19 mouse cellular contexts compared by ENCODE assay signal in the genomic region with DNA sequence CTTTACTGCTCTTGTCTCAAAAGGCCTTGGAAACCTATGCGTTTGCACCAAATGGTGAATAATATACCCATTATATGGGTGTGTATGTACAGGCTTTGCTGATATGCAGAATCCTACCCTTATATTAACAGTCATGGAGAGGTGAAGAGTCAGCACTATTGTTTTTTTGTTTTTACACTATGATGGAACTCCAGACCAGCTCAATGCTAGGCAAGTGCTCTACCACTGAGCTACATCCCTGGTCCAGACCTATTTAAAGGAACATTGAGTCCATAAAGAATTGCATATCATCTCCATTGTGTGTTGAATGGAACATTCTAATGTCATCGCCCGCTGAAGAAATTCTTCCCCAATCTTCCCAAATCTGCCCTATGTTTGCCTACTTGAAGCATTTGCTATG. TPM values are rescaled to one million over a fixed set of nuclear protein-coding genes. Genes with fewer than 3 reads are reported as not detected.
DNase-seq lines count a peak whose midpoint lies in the region; ATAC-seq and TF ChIP-seq lines count a peak whose summit lies in the region.
"Had no signal": no experiment of that assay in that cellular context is flagged by ENCODE, and none has a peak within 500 bp of the region (broad histone marks: within the 10 kb centered on the region; RNA-seq: fewer than 3 reads in every experiment).

No protein-coding gene starts in this region.

- TF ChIP-seq POLR2A in brain, embryonic 14.5 days (IDR thresholded peaks at IDR 0.05; ENCODE audit: borderline replicate concordance, extremely low read depth, insufficient read depth, insufficient read length, poor library complexity, severe bottlenecking) = no peak

- WGBS in forebrain, embryonic 14.5 days = 5% methylated on average over 3 of the region's 3 CpGs
- 18% methylated on average over 3 of the region's 3 CpGs for WGBS in hindbrain, embryonic 15.5 days
- 29% methylated on average over 3 of the region's 3 CpGs for WGBS in midbrain, embryonic 16.5 days

- peak; percentile 55 for DNase-seq in brain, embryonic 14.5 days (ENCODE audit: low read depth)
- peak; percentile 41 for DNase-seq in forebrain, embryonic 14.5 days (ENCODE audit: low spot score)
- DNase-seq in adrenal gland, adult (ENCODE audit: inconsistent age in 2 of 2, low spot score in 1 of 2) = no peak
- DNase-seq in T-cell, adult 2 months (ENCODE audit: low spot score) = no peak
- DNase-seq in adrenal gland, adult 2 months = no peak
- no peak for DNase-seq in heart, postnatal 36 days
- DNase-seq: adrenal gland, postnatal 10 days; B cell, adult 2 months; heart, postnatal 14 days; kidney, postnatal 14 days; layer of hippocampus, postnatal 36 days; lung, postnatal 10 days; right cerebral cortex, adult 18-20 months had no signal

- TF ChIP-seq CTCF in brain, embryonic 14.5 days (IDR thresholded peaks at IDR 0.05; ENCODE audit: borderline replicate concordance, extremely low read depth, insufficient read depth, insufficient read length) = no peak

- H3K4me3 ChIP-seq in forebrain, embryonic 14.5 days (ENCODE audit: low read depth, low read length) = peak overlapping the region; percentile 99
- H3K4me3 ChIP-seq in hindbrain, embryonic 15.5 days = no peak overlapping the region; the same call in 1 of the 2 replicates
- H3K4me3 ChIP-seq in midbrain, embryonic 16.5 days (ENCODE audit: low read depth, low read length) = no peak overlapping the region
- H3K4me3 ChIP-seq: megakaryocyte, embryonic 14.5 days had no signal

- no peaks in the 10 kb centered on the region for H3K9me3 ChIP-seq in forebrain, embryonic 14.5 days (replicated peaks; ENCODE audit: control insufficient read depth, low read length)
- H3K9me3 ChIP-seq in hindbrain, embryonic 15.5 days = no peaks in the 10 kb centered on the region
- no peaks in the 10 kb centered on the region for H3K9me3 ChIP-seq in midbrain, embryonic 16.5 days (replicated peaks; ENCODE audit: control insufficient read depth, low read length, poor library complexity, severe bottlenecking)
- H3K9me3 ChIP-seq: embryonic facial prominence, embryonic 10.5 days had no signal

- peak overlapping the region; percentile 100 for H3K9ac ChIP-seq in forebrain, embryonic 14.5 days (ENCODE audit: low read length)
- H3K9ac ChIP-seq in hindbrain, embryonic 15.5 days = 0 out of 2 replicates have a peak overlapping the region, but pooled peaks have one; percentile 39
- no peak overlapping the region for H3K9ac ChIP-seq in midbrain, embryonic 16.5 days (ENCODE audit: low read depth, low read length)
- H3K9ac ChIP-seq: liver, embryonic 14.5 days had no signal

- no peaks in the 10 kb centered on the region for H3K27me3 ChIP-seq in forebrain, embryonic 14.5 days (replicated peaks; ENCODE audit: control insufficient read depth, insufficient read depth, low read length)
- H3K27me3 ChIP-seq in hindbrain, embryonic 15.5 days = no peaks in the 10 kb centered on the region
- peaks cover 7% of the 10 kb centered on the region; the same call in 1 of the 2 replicates for H3K27me3 ChIP-seq in midbrain, embryonic 16.5 days (ENCODE audit: control insufficient read depth, insufficient read depth, low read depth, low read length)

- intact Hi-C loops in heart, postnatal 36 days (cut with DNase I) = no loop called here

- peaks cover 49% of the 10 kb centered on the region for H3K4me1 ChIP-seq in forebrain, embryonic 14.5 days (ENCODE audit: control insufficient read depth, insufficient read depth, low read length)
- peaks cover 82% of the 10 kb centered on the region for H3K4me1 ChIP-seq in hindbrain, embryonic 15.5 days (replicated peaks)
- peaks cover 42% of the 10 kb centered on the region for H3K4me1 ChIP-seq in midbrain, embryonic 16.5 days (ENCODE audit: control insufficient read depth, insufficient read depth, low read length)

- H3K4me2 ChIP-seq in forebrain, embryonic 14.5 days (ENCODE audit: low read length) = peak overlapping the region; percentile 99
- peak overlapping the region; percentile 87 for H3K4me2 ChIP-seq in hindbrain, embryonic 15.5 days
- peak overlapping the region; percentile 40 for H3K4me2 ChIP-seq in midbrain, embryonic 16.5 days (ENCODE audit: low read length)

- H3K36me3 ChIP-seq in forebrain, embryonic 14.5 days (ENCODE audit: control insufficient read depth, insufficient read depth, low read length) = peaks cover 84% of the 10 kb centered on the region
- H3K36me3 ChIP-seq in hindbrain, embryonic 15.5 days = no peaks in the 10 kb centered on the region
- H3K36me3 ChIP-seq in midbrain, embryonic 16.5 days (ENCODE audit: control insufficient read depth, insufficient read depth, low read length) = no peaks in the 10 kb centered on the region

- ATAC-seq in forebrain, embryonic 14.5 days = no peak
- ATAC-seq in hindbrain, embryonic 15.5 days (ENCODE audit: low FRiP score, low read depth) = no peak
- no peak for ATAC-seq in midbrain, embryonic 16.5 days
- ATAC-seq: intestine, embryonic 16.5 days had no signal

- H3K27ac ChIP-seq in forebrain, embryonic 14.5 days (ENCODE audit: low read depth, low read length) = peak overlapping the region; percentile 100
- peak overlapping the region; percentile 97 for H3K27ac ChIP-seq in hindbrain, embryonic 15.5 days (replicated peaks)
- peak overlapping the region; percentile 75 for H3K27ac ChIP-seq in midbrain, embryonic 16.5 days (ENCODE audit: low read length)
- H3K27ac ChIP-seq: embryonic facial prominence, embryonic 10.5 days; liver, embryonic 14.5 days had no signal

RNA-seq across cellular contexts. Expression of gene Polg, which starts 44.5 kb away (rescaled TPM):
- polyA plus RNA-seq in brain, embryonic 14.5 days (2012; rRNA removed) = 44.7 and 55.4 TPM in 2 replicates
- polyA plus RNA-seq in forebrain, embryonic 14.5 days (2014; fragmentation: Nextera tagmentation; extraction: Ambion mirVana) = 20.2 and 23.4 TPM in 2 replicates
- 26.5 and 27.0 TPM in 2 replicates for polyA plus RNA-seq in hindbrain, embryonic 15.5 days (2015; fragmentation: Nextera tagmentation; extraction: Ambion mirVana)
- 19.7 and 22.0 TPM in 2 replicates for polyA plus RNA-seq in midbrain, embryonic 16.5 days (2015; fragmentation: Nextera tagmentation; extraction: Ambion mirVana)
- total RNA-seq in adrenal gland, adult 2 months (2021) = 10 to 100 TPM; 65.7 to 69.3 TPM
- 49.3 and 50.1 TPM in 2 replicates for polyA plus RNA-seq in adrenal gland, adult 2 months (2012; rRNA removed)
- total RNA-seq in heart, postnatal 36 days (2021) = 10 to 100 TPM; 58.9 to 60.7 TPM

Comparison
In these comparisons a context has a peak if more than half of its experiments do, and no peak if none do; other contexts are left out.
1. DNase-seq: peak in brain, embryonic 14.5 days (single experiment) and forebrain, embryonic 14.5 days (single experiment); none in adrenal gland, adult (0 of 2), T-cell, adult 2 months (single experiment), adrenal gland, adult 2 months (single experiment) and heart, postnatal 36 days (0 of 2).
2. H3K4me2 ChIP-seq: peak in every context shown above with its lines; median percentile 99 in forebrain, embryonic 14.5 days; 87 in hindbrain, embryonic 15.5 days; 40 in midbrain, embryonic 16.5 days.
3. Peak in every context shown above with its lines, with median percentiles within 50 percentile points of each other: H3K27ac ChIP-seq.